Mouse (Mus musculus): ENCODE measurements at regions not wholly inside any gene's neighbourhood (a gene's known extent, or its start where the extent isn't known, plus 50 kb on each side); places are given as distances from the start of the nearest gene placed in this dataset.

- 80% methylated on average over 4 of the region's 4 CpGs for WGBS
- Histone ChIP-seq H3K36me3 (ENCODE audit: control insufficient read depth, insufficient read depth, low read length) (no peaks in the 10 kb centered on the region), H3K4me1 (replicated peaks; ENCODE audit: control insufficient read depth, insufficient read depth, low read length) (no peaks in the 10 kb centered on the region), H3K4me3 (ENCODE audit: control insufficient read depth, insufficient read depth, low read length) (no peak overlapping the region), H3K27me3 (ENCODE audit: control insufficient read depth, insufficient read depth, low read length) (no peaks in the 10 kb centered on the region), H3K27ac (ENCODE audit: control insufficient read depth, insufficient read depth, low read length) (no peak overlapping the region)
- TF ChIP-seq CTCF (IDR thresholded peaks at IDR 0.05; ENCODE audit: borderline replicate concordance, control insufficient read depth, extremely low read depth, insufficient read depth, low read length, poor library complexity) (no peak), POLR2A (IDR thresholded peaks at IDR 0.05; ENCODE audit: control insufficient read depth, extremely low read depth, insufficient read depth, low read length, poor library complexity) (no peak)
- DNase-seq: no peak
These were observed 72.2 kb upstream of the Ccdc71l start for GRCm38 (mm10) chr12:32306326-32306725.

- H3K27ac ChIP-seq (ENCODE audit: control insufficient read depth, insufficient read depth, low read length): no peak overlapping the region
These were observed 71.1 kb upstream of the Ccdc71l start for GRCm38 (mm10) chr12:32307280-32308006.

GRCm38 (mm10) chr12:32315099-32315783 lies 63.3 kb upstream of the Ccdc71l start:
- Histone ChIP-seq H3K27ac (ENCODE audit: control insufficient read depth, insufficient read depth, low read length) (no peak overlapping the region), H3K27me3 (ENCODE audit: control insufficient read depth, insufficient read depth, low read length) (no peaks in the 10 kb centered on the region), H3K4me1 (replicated peaks; ENCODE audit: control insufficient read depth, insufficient read depth, low read length) (no peaks in the 10 kb centered on the region), H3K4me3 (ENCODE audit: control insufficient read depth, insufficient read depth, low read length) (no peak overlapping the region), H3K36me3 (ENCODE audit: control insufficient read depth, insufficient read depth, low read length) (no peaks in the 10 kb centered on the region)
- WGBS: 97% methylated on average over 1 of the region's 1 CpGs
- no peak for TF ChIP-seq CTCF (IDR thresholded peaks at IDR 0.05; ENCODE audit: borderline replicate concordance, control insufficient read depth, extremely low read depth, insufficient read depth, low read length, poor library complexity)
- TF ChIP-seq POLR2A (IDR thresholded peaks at IDR 0.05; ENCODE audit: control insufficient read depth, extremely low read depth, insufficient read depth, low read length, poor library complexity): no peak
- no peak for DNase-seq

More at GRCm38 (mm10) chr12:32307280-32308006, 71.1 kb upstream of the Ccdc71l start:
- H3K4me3 ChIP-seq (ENCODE audit: control insufficient read depth, insufficient read depth, low read length): no peak overlapping the region
- H3K4me1 ChIP-seq (replicated peaks; ENCODE audit: control insufficient read depth, insufficient read depth, low read length): no peaks in the 10 kb centered on the region
- 41% methylated on average over 9 of the region's 9 CpGs for WGBS
- no peaks in the 10 kb centered on the region for H3K36me3 ChIP-seq (ENCODE audit: control insufficient read depth, insufficient read depth, low read length)
- no peak for DNase-seq
- H3K27me3 ChIP-seq (ENCODE audit: control insufficient read depth, insufficient read depth, low read length): no peaks in the 10 kb centered on the region
- TF ChIP-seq POLR2A (IDR thresholded peaks at IDR 0.05; ENCODE audit: control insufficient read depth, extremely low read depth, insufficient read depth, low read length, poor library complexity) (no peak), CTCF (IDR thresholded peaks at IDR 0.05; ENCODE audit: borderline replicate concordance, control insufficient read depth, extremely low read depth, insufficient read depth, low read length, poor library complexity) (no peak)
